Mouse (Mus musculus) kidney, adult 2 months (tissue): ENCODE data around the gene Nhlrc4.

Experiments used
- CTCF ChIP-seq: fragments of 200-500 bp; conservative IDR thresholded peaks from 2 replicates; pipeline ENCODE4 v1.5.1; 2011; ENCODE audit warnings: low read depth, mild to moderate bottlenecking, control low read depth, low read length, moderate library complexity, mixed read lengths; ENCODE audit not compliant: insufficient read depth, insufficient read length
- POLR2A ChIP-seq: fragments of 200-500 bp; IDR thresholded peaks from one replicate; pipeline ENCODE4 v1.6.1; 2011; ENCODE audit warnings: low read depth, low read length, control low read depth

GRCm38 (mm10) chr17:25990331-25990730, 45.6 kb upstream of the Nhlrc4 start:
- TF ChIP-seq CTCF (no peak), POLR2A (no peak)
